Mouse (Mus musculus) stomach, postnatal 0 days (tissue): ENCODE measurements around the gene Camk1.

Source experiments
- CTCF ChIP-seq: IDR thresholded peaks from 2 replicates; pipeline ENCODE4 v1.5.1; 2016; ENCODE audit warnings: antibody characterized with exemption, low read depth, mild to moderate bottlenecking, moderate library complexity
- EP300 ChIP-seq: optimal IDR thresholded peaks from 2 replicates; pipeline ENCODE3; 2016; ENCODE audit warnings: antibody characterized with exemption

DNA sequence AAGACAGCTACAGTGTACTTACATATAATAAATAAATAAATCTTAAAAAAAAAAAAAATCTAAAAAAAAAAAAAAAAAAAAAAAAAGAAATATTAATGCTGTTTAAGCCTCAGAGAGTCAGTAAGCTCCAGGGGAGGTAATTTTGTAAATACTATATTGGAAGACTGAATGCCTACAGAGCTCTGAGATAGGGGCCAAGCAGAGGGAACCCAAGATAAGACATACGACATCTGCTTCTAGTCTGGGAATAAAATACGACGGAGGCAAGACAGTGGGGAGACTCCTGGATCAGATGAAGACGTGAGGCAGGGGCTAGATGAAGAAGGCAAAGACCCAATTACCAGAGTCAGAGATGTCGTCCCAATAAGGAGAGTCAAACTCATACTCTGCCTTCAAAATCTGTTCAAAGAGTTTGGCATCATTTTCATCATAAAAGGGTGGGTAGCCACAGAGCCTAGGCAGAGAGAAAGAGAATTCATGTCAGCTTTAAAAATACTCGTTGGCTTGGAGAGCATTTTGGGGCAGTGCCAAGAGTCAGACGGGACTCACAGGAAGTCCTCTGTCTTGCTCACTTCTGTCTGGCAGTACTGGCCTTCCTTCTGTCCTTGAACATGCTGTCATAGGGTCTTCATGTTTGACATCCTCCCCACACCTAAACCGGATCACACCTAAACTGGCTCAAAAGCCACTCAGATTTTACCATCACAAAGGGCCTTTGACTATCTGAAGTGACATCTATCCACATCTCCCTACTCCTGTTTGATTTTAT, 6.7 kb downstream of the Camk1 start:
- TF ChIP-seq CTCF (no peak), EP300 (no peak)
